Mouse (Mus musculus): ENCODE results near the gene Padi1.

DNA sequence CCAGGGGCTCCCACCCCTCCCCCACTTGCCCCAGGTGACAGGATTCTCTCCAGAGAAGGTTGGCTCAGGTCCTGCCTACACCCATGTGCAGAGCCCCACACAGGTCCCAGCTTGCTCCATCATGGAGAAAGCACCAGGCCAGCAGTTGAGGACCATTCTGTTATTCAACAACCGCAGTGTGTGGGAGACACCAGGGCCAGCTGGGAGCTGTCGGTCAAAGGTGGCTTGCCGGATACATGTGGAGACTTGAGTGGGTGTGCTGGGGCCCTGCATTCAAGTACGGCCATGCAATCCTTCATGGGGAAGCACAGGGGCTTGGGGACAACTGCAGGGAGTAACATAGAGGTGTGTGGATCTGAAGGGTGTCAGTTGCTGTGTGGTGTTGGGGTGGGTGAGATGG, 13.8 kb downstream of the Padi1 start:
- TF ChIP-seq CTCF (conservative IDR thresholded peaks at IDR 0.05; ENCODE audit: low read length), result no peak
- TF ChIP-seq NANOG (IDR thresholded peaks at IDR 0.05; ENCODE audit: borderline replicate concordance, low read length), result no peak
- no peak for TF ChIP-seq POU5F1 (IDR thresholded peaks at IDR 0.05; ENCODE audit: borderline replicate concordance, low read length)
